Mouse (Mus musculus): ENCODE results near the gene A430078G23Rik.
A peak's percentile ranks its signal among the peaks of the same experiment; 100 is the strongest.
"Not testable (repeated sequence)": the region's sequence is repeated elsewhere in the genome, so short reads cannot be mapped to it uniquely, and the experiment has no call there.

A430078G23Rik gene

DNA sequence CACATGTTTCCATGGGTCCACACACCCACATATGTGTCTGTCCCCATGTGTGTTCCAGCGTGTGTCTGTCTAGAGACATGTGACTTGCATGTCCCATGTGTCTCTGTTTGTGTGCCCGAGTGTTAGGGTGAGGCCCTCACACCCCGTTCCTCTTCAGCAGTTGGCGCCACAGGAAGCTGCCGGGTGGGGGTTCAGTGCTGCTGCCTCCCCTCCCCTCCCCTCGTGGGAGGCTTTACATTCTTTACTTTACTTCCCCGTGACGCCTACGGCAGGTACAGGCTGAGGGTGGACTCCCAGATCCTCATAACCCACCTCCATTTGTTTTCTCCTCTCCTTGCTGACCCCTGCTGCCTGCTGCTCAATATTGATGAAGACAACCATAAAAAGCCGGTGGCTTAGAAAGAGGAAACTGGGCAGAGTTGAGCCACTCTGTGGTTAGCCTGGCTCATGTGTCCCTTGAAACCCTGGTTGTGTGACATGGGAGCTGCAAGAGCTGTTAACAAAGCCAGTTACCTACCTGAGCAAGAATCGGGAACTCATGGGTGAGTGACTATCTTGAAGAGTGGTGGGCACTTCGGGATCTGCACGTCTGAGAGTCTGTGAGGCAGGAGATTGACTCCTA lies at the start of gene A430078G23Rik:
Gene A430078G23Rik (plus strand): TSS at position 227 of the 622 bp plus-strand sequence.
- DNase-seq (ENCODE audit: low spot score in 2 of 2): no peak

DNA sequence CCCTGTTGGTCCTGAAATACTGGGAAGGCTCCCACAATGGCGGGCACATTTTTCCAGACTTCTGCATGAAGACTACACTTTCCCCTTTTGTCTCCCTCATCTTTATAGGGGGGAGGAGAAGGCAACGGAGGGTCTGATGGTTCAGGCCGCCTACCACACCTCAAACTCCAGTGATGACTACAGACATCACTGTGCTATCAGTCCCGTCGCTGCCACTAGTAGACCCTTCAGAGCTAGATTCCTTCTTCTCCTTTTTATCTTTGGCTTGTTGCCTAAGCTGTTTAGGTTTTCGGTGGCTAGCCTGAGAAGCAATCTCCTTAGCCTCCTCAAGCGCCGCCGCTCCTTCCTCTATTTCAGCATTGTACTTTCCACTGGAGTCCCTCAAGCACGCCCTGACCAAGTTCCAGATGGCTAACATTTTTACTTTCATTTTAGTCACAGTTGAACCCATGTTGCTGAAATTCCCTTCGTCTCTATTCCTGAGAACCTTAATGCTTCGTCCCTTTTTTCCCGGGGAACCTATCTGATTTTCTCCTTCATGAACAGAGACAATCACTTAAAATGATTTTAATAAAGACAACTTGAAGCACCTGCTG lies 44.9 kb upstream of the A430078G23Rik start:
- DNase-seq (ENCODE audit: low spot score in 2 of 2): peak in 1 of 2 experiments; percentile 28

- peak in 1 of 2 experiments; percentile 31 for DNase-seq (ENCODE audit: low spot score in 2 of 2)
Measured at GRCm38 (mm10) chr8:3309636-3310035, 43.6 kb upstream of the A430078G23Rik start.

DNA sequence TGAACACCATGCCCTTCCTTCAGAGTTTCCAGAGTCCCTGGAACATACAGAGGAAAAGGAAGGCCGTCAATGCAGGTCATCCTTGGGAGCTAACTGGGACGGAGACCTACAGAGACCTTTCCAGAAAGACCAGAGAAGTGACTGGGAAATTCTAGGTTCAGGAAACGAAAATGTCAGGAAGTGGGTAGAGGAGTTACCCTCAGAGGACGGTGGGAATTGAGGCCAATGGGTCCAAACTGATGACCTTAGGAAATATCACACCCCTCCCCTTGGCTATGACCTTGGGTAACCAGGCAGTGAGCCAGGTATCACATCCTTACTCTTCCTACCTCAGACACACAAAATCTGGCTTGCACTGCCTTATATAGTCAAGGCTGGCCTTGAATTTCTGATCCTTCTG lies 41.7 kb upstream of the A430078G23Rik start:
- DNase-seq (ENCODE audit: low spot score in 2 of 2): no peak

- DNase-seq (ENCODE audit: low spot score in 2 of 2): not testable (repeated sequence)
Measured at GRCm38 (mm10) chr8:3313417-3313816, 39.8 kb upstream of the A430078G23Rik start.

DNA sequence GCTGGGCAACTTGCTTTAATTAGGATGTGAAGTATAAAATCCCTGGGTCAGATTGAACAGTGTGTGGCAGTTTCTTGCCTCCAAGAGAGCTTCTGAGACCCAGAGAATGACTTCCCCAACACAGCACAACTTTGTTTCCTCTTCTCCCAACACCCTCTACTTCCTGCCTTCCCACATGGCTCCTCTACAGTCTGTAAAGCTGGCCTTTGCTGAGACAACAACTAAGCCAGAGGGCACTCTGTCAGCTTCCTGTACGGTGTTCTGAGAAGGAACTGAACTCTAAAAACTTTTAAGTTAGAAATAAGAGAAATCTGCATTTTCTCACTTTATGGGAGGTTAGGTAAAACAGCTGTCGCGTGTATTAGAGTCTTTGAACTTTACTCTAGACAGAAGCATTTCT lies 39.4 kb upstream of the A430078G23Rik start:
- peak in 1 of 2 experiments; percentile 26 for DNase-seq (ENCODE audit: low spot score in 2 of 2)

DNA sequence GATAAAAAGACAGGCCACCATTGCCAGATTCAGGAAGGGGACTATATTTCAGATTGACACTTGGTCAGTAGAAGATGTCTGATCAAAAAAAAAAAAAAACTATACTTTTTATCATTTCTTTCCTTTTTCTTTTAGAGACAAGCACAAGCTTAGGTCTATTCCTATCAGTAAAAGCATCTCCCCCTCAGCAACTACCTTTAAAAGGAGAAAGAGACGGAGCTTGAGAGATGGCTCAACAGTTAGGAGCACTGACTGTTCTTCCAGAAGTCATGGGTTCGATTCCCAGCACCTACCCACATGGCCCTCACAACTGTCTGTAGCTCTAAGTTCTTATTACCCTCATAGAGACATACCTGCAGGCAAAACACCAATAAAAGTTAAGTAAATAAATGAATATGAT lies 38.9 kb upstream of the A430078G23Rik start:
- no peak for DNase-seq (ENCODE audit: low spot score in 2 of 2)

DNA sequence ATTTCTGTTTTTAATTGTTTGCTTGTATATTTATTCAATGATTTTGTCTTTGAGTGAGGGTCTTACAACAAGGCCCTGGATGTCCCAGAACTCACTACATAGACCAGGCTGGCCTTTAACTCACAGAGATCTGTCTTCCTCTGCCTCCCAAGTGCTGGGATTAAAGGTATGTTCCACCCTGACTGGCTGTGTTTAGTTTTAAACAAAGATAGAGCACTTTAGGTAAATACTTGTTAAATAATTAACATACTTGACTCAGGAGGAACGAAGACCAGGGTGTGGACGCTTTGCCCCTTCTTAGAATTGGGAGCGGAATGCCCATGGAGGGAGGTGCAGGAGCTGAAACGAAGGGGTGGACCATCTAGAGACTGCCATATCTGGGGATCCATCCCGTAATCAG lies 36.6 kb upstream of the A430078G23Rik start:
- DNase-seq (ENCODE audit: low spot score in 2 of 2): no peak

DNA sequence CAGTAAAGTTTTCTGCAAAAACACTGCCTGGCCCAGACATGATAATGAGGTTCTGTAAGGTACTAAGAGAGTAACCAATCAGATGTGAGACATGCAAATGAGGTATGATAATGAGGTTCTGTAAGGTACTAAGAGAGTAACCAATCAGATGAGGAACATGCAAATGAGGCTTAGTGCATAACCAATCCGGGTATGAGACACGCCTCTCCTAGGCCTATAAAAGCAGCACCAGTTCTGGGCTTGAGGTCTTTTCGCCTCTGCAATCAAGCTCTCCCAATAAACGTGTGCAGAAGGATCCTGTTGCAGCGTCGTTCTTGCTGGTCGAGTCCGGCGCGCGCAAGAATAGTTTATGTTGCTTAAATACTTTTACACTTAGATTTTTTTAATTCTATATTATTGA lies 33.9 kb upstream of the A430078G23Rik start:
- DNase-seq (ENCODE audit: low spot score in 2 of 2): peak in 1 of 2 experiments; percentile 3

DNA sequence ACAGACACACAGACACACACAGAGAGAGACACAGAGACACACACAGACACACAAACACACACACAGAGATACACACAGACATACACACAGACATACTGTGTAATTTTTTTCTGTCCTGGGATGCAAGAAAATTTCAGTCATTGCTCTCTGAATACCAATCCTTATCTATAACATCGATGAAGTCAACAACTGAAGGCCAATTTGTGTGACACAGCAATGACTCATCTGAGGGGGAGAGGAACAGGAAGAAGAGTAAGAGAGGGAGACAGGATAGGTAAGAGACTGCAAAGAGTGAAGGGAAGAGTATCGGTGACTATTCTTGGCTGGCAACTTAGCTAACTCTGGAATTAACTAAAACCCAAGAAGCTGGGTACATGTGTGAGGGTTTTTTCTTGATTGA lies 29.0 kb upstream of the A430078G23Rik start:
- no peak for DNase-seq (ENCODE audit: low spot score in 2 of 2)

GRCm38 (mm10) chr8:3327056-3327455 lies 26.2 kb upstream of the A430078G23Rik start:
- DNase-seq (ENCODE audit: low spot score in 2 of 2): no peak

GRCm38 (mm10) chr8:3327538-3328245 lies 25.5 kb upstream of the A430078G23Rik start:
- no peak for DNase-seq (ENCODE audit: low spot score in 2 of 2)

- peak in 1 of 2 experiments; percentile 44 for DNase-seq (ENCODE audit: low spot score in 2 of 2)
Measured at GRCm38 (mm10) chr8:3330662-3331061, 22.6 kb upstream of the A430078G23Rik start.

GRCm38 (mm10) chr8:3331692-3332091 lies 21.5 kb upstream of the A430078G23Rik start:
- no peak for DNase-seq (ENCODE audit: low spot score in 2 of 2)

- no peak for DNase-seq (ENCODE audit: low spot score in 2 of 2)
Measured at GRCm38 (mm10) chr8:3335881-3336280, 17.3 kb upstream of the A430078G23Rik start.

GRCm38 (mm10) chr8:3336658-3337524 lies 16.3 kb upstream of the A430078G23Rik start:
- peak in 1 of 2 experiments; percentile 27 for DNase-seq (ENCODE audit: low spot score in 2 of 2)

GRCm38 (mm10) chr8:3337525-3337824 lies 15.7 kb upstream of the A430078G23Rik start:
- DNase-seq (ENCODE audit: low spot score in 2 of 2): not testable (repeated sequence)

DNA sequence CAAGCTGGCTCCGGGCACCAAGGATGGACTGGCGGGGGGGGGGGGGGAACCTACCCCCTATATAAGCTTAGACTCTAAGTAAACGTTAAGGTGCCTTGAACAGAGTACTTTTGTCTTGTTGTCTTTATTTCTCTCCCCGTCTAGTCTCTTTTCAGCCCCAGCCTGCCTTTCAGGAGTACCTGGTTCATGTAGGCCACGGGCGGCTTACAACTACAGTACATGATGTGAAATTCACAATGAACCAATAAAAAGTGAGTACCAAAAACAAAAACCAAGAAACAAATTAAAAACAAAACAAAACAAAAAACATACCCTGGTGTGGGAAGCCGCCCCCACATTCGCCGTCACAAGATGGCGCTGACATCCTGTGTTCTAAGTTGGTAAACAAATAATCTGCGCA lies 15.2 kb upstream of the A430078G23Rik start:
- DNase-seq (ENCODE audit: low spot score in 2 of 2): no peak

DNA sequence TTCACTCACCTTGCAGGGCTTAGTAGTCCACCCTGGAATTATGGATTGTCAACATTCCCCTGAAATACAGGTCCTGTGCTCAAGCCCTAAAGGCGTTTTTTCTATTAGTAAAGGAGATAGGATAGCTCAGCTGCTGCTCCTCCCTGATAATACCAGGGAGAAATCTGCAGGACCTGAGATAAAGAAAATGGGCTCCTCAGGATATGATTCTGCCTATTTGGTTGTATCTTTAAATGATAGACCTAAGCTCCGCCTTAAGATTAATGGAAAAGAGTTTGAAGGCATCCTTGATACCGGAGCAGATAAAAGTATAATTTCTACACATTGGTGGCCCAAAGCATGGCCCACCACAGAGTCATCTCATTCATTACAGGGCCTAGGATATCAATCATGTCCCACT lies 12.5 kb upstream of the A430078G23Rik start:
- DNase-seq (ENCODE audit: low spot score in 2 of 2): not testable (repeated sequence)

DNA sequence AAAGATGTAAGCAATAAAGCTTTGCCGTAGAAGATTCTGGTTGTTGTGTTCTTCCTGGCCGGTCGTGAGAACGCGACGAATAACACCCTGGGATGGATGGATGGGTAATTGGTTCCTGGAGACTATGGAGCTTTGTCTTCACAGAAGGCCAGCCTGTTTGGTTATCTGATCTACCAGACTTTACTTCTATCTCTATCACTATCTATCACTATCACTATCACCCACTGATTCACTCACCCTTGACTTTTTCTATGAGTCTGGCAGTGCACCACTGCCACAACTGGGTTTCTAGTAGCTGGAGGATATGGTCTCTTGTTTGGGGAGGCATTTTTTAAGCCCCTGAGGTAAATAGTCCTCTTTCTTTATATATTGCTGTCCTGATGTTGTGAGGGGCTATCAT lies 7.9 kb upstream of the A430078G23Rik start:
- DNase-seq (ENCODE audit: low spot score in 2 of 2): no peak

GRCm38 (mm10) chr8:3346691-3347413 lies 6.4 kb upstream of the A430078G23Rik start:
- DNase-seq (ENCODE audit: low spot score in 2 of 2): no peak

Measured in right cerebral cortex, postnatal 10 days (tissue).